Mouse (Mus musculus): ENCODE measurements around the gene Eml2. TPM values are rescaled to one million over a fixed set of nuclear protein-coding genes. Genes with fewer than 3 reads are reported as not detected.
A peak's percentile ranks its signal among the peaks of the same experiment; 100 is the strongest.

Eml2 gene
- polyA plus RNA-seq, 1 experiment from 2014 or later, result 18.9 TPM

- Histone ChIP-seq H3K4me1 (replicated peaks) (no peaks in the 10 kb centered on the region; the same call in 1 of the 2 replicates), H3K9ac (no peak overlapping the region), H3K27ac (no peak overlapping the region), H3K27me3 (no peaks in the 10 kb centered on the region; the same call in 1 of the 2 replicates), H3K9me3 (replicated peaks) (no peaks in the 10 kb centered on the region), H3K4me2 (no peak overlapping the region), H3K4me3 (no peak overlapping the region), H3K36me3 (no peaks in the 10 kb centered on the region)
- 62% methylated on average over 3 of the region's 3 CpGs for WGBS
- no peak for ATAC-seq (replicated peaks; ENCODE audit: insufficient number of reproducible peaks, insufficient read depth, low FRiP score, low read depth)
Measured at GRCm38 (mm10) chr7:19220061-19220460, 43.8 kb downstream of the Eml2 start.

DNA sequence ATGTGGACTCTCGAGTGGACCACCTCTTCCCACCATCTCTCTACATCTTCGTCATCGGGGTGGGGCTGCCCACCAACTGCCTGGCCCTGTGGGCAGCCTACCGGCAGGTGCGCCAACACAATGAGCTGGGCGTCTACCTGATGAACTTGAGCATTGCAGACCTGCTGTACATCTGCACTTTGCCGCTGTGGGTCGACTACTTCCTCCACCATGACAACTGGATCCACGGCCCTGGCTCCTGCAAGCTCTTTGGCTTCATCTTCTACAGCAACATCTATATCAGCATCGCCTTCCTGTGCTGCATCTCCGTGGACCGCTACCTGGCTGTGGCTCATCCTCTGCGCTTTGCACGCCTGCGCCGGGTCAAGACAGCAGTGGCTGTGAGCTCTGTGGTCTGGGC, 46.0 kb downstream of the Eml2 start:
- H3K4me1 ChIP-seq (replicated peaks), result peaks cover 7% of the 10 kb centered on the region
- 88% methylated on average over 16 of the region's 16 CpGs for WGBS
- H3K36me3 ChIP-seq, result 0 out of 2 replicates have a peak, but pooled peaks cover 5% of the 10 kb centered on the region
- H3K27ac ChIP-seq, result no peak overlapping the region
- no peak overlapping the region for H3K4me3 ChIP-seq
- no peak for ATAC-seq (replicated peaks; ENCODE audit: insufficient number of reproducible peaks, insufficient read depth, low FRiP score, low read depth)
- H3K4me2 ChIP-seq, result no peak overlapping the region
- no peaks in the 10 kb centered on the region for H3K9me3 ChIP-seq (replicated peaks)
- no peak overlapping the region for H3K9ac ChIP-seq
- no peaks in the 10 kb centered on the region for H3K27me3 ChIP-seq

- H3K4me3 ChIP-seq, result no peak overlapping the region
- H3K27me3 ChIP-seq, result no peaks in the 10 kb centered on the region
- no peaks in the 10 kb centered on the region for H3K9me3 ChIP-seq (replicated peaks)
- no peak overlapping the region for H3K27ac ChIP-seq
- no peak overlapping the region for H3K4me2 ChIP-seq
- H3K36me3 ChIP-seq, result 0 out of 2 replicates have a peak, but pooled peaks cover 5% of the 10 kb centered on the region
- WGBS, result 80% methylated on average over 14 of the region's 14 CpGs
- H3K4me1 ChIP-seq (replicated peaks), result peaks cover 9% of the 10 kb centered on the region
- no peak overlapping the region for H3K9ac ChIP-seq
- ATAC-seq (replicated peaks; ENCODE audit: insufficient number of reproducible peaks, insufficient read depth, low FRiP score, low read depth), result no peak
Measured at GRCm38 (mm10) chr7:19222875-19223274, 46.7 kb downstream of the Eml2 start.

- H3K27me3 ChIP-seq, result no peaks in the 10 kb centered on the region
- 0 out of 2 replicates have a peak, but pooled peaks cover 5% of the 10 kb centered on the region for H3K36me3 ChIP-seq
- no peak overlapping the region for H3K4me3 ChIP-seq
- no peak for ATAC-seq (replicated peaks; ENCODE audit: insufficient number of reproducible peaks, insufficient read depth, low FRiP score, low read depth)
- peaks cover 17% of the 10 kb centered on the region for H3K4me1 ChIP-seq (replicated peaks)
- no peak overlapping the region for H3K9ac ChIP-seq
- H3K27ac ChIP-seq, result no peak overlapping the region
- WGBS, result 66% methylated on average over 4 of the region's 4 CpGs
- H3K9me3 ChIP-seq (replicated peaks), result no peaks in the 10 kb centered on the region
- no peak overlapping the region for H3K4me2 ChIP-seq
Measured at GRCm38 (mm10) chr7:19224933-19225332, 48.7 kb downstream of the Eml2 start.

DNA sequence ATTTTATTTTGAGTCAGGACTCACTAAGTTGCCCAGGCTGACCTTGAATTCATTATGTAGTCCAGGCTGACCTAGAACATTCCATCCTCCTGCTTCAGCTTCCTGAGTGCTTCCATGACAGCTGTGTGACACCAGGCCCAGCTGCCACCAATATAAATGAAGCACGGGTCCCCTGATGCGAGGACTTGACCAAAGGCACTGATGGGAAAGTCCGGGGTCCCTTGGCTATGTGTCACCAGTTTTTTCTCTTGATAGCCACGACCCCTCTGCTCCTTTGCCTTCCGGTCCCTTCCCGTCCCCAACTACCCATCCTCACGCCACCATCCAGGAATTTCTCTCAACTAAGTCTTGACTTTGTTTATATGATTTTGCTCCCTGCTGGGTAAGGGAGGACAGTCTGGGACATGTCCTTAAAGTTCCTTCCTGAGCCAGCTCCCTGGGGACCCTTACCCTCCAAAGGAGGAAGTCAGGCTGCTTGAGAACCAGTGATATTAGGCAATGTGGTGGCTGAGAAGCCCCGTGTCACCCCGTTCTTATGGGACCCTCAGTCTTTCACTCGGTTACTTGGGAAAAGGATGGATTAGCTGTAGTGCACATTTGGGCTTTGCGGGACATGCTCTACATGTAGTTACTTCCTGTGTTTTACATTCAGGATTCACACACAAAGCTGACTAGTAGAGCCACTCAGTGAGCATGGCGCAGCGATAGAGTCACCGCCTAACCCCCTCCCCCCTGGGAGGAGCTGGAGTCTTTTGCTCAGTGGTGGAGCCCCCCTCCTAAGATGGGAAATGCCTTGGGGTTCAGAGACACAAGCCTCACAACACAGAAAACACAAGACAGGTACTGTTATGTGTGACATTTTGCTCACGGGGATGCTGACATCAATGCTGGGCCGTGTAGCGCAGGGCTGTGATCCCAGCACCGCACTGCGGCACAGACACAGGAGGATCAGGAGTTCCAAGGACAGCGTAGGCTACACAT, 50.9 kb downstream of the Eml2 start:
- ATAC-seq (replicated peaks; ENCODE audit: insufficient number of reproducible peaks, insufficient read depth, low FRiP score, low read depth), result peak; percentile 1; the same call in 1 of the 2 replicates
- H3K4me3 ChIP-seq, result peak overlapping the region; percentile 64
- peaks cover 10% of the 10 kb centered on the region; the same call in 1 of the 2 replicates for H3K36me3 ChIP-seq
- H3K9me3 ChIP-seq (replicated peaks), result no peaks in the 10 kb centered on the region
- 13% methylated on average over 20 of the region's 20 CpGs for WGBS
- H3K4me2 ChIP-seq, result peak overlapping the region; percentile 78
- H3K4me1 ChIP-seq (replicated peaks), result peaks cover 22% of the 10 kb centered on the region
- no peaks in the 10 kb centered on the region for H3K27me3 ChIP-seq
- H3K9ac ChIP-seq, result peak overlapping the region; percentile 70
- peak overlapping the region; percentile 94 for H3K27ac ChIP-seq

DNA sequence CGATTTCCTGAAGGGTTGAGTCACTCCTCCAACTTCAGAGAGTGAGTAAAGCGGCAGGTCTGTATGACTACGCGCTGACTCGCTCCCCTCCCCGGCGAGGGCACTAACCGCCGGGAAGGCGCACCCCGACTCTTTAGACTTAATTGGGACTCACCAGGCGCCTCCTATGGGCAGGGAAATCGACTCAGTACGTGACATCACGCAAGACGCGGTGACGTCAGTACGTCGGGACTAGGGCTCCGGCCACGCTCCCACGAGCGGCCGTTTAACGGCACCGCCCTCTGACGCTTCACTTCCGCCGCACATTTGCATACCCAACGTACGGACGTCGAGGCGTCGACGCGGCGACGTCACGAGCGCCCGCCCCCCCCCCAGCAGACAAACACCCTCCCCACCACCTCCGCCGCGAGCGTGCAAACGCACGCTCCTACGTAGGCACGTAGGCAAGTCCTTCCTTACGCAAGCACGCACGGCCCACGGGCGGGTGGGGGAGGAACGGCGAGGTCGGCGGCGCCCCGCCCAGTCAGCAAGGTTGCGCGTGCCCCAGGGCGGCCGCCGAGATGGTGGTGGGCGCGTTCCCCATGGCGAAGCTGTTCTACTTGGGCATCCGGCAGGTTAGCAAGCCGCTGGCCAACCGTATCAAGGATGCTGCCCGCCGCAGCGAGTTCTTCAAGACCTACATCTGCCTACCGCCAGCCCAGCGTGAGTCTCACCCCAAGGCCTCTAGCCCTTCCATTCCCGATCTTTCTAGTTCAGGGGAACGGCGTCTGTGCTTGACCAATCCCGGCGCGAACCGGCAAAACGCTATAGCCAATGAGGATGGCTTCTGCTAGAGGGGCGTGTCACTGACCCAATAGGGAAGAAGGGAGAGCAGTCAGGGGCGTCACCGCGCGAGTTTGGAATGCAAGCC, 51.9 kb downstream of the Eml2 start, which contains the start of gene Opa3:
Gene Opa3 (plus strand): TSS at position 452 of the 910 bp plus-strand sequence.
- Histone ChIP-seq H3K4me3 (peak within 1 kb of the TSS; percentile 64), H3K9me3 (replicated peaks) (no peaks in the 10 kb centered on the region), H3K4me2 (peak within 1 kb of the TSS; percentile 78), H3K27me3 (no peaks in the 10 kb centered on the region), H3K4me1 (replicated peaks) (peaks cover 27% of the 10 kb centered on the region), H3K27ac (peak within 1 kb of the TSS; percentile 99), H3K9ac (peak within 1 kb of the TSS; percentile 74), H3K36me3 (peaks cover 10% of the 10 kb centered on the region; the same call in 1 of the 2 replicates)
- WGBS, result under 1% methylated on average over 89 of the region's 91 CpGs
- peak; percentile 93 for ATAC-seq (replicated peaks; ENCODE audit: insufficient number of reproducible peaks, insufficient read depth, low FRiP score, low read depth)

DNA sequence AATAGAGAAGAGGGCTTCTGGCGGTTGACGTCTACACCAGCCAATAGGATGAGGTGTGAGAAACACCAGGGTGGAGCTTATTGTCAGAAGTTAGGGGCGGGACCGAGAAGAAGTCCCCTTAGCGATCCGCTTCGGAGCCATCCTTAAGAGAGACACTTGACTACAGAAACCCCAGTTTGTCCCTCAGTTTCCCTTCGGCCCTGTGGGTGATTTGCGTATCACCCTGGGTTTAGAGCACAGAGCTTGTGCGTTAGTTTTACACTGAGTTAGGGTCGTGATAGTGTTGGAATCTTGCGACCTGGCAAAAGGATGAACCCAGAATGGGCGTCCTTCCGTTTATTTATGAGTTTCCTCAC, 52.5 kb downstream of the Eml2 start:
- peak overlapping the region; percentile 64 for H3K4me3 ChIP-seq
- peaks cover 15% of the 10 kb centered on the region; the same call in 1 of the 2 replicates for H3K36me3 ChIP-seq
- ATAC-seq (replicated peaks; ENCODE audit: insufficient number of reproducible peaks, insufficient read depth, low FRiP score, low read depth), result no peak
- 0% methylated on average over 14 of the region's 14 CpGs for WGBS
- H3K27ac ChIP-seq, result peak overlapping the region; percentile 99
- peak overlapping the region; percentile 69 for H3K4me2 ChIP-seq
- H3K9ac ChIP-seq, result peak overlapping the region; percentile 73
- H3K9me3 ChIP-seq (replicated peaks), result no peaks in the 10 kb centered on the region
- no peaks in the 10 kb centered on the region for H3K27me3 ChIP-seq
- peaks cover 27% of the 10 kb centered on the region for H3K4me1 ChIP-seq (replicated peaks)

GRCm38 (mm10) chr7:19229404-19229803, 53.2 kb downstream of the Eml2 start:
- Histone ChIP-seq H3K27ac (peak overlapping the region; percentile 99), H3K36me3 (peaks cover 15% of the 10 kb centered on the region; the same call in 1 of the 2 replicates), H3K4me2 (peak overlapping the region; percentile 69), H3K4me1 (replicated peaks) (peaks cover 27% of the 10 kb centered on the region), H3K9ac (peak overlapping the region; percentile 73), H3K4me3 (peak overlapping the region; percentile 64), H3K27me3 (no peaks in the 10 kb centered on the region), H3K9me3 (replicated peaks) (no peaks in the 10 kb centered on the region)
- 31% methylated on average over 5 of the region's 5 CpGs for WGBS
- no peak for ATAC-seq (replicated peaks; ENCODE audit: insufficient number of reproducible peaks, insufficient read depth, low FRiP score, low read depth)

DNA sequence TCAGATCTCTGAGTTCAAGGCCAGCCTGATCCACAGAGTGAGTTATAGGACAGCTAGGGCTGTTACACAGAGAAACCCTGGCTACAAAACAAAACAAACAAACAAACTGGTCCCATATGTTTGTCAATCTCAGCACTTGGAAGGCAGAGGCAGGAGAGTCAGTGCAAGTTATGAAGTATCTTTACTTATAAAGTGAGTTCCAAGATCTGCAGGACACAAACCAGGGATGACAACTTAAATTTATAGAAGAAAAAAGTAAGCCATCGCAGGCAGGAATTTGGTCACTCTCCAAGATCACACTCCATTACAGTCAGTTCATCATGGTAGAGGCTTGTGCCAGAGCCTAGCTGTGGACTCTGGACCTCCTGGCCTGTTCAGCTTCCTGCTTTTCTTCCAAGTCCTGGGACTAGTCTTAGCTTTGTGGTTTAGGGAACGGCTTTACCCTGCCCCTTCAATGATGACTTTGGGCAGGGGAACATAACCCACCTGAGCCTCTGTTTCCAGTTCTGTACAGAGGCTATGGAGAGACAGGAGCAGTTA, 53.9 kb downstream of the Eml2 start:
- Histone ChIP-seq H3K27ac (no peak overlapping the region), H3K27me3 (no peaks in the 10 kb centered on the region), H3K9me3 (replicated peaks) (no peaks in the 10 kb centered on the region), H3K4me3 (no peak overlapping the region), H3K4me2 (peak overlapping the region; percentile 69), H3K36me3 (peaks cover 15% of the 10 kb centered on the region; the same call in 1 of the 2 replicates), H3K9ac (0 out of 2 replicates have a peak overlapping the region, but pooled peaks have one; percentile 2), H3K4me1 (replicated peaks) (peaks cover 33% of the 10 kb centered on the region)
- ATAC-seq (replicated peaks; ENCODE audit: insufficient number of reproducible peaks, insufficient read depth, low FRiP score, low read depth), result no peak
- 91% methylated on average over 2 of the region's 2 CpGs for WGBS

DNA sequence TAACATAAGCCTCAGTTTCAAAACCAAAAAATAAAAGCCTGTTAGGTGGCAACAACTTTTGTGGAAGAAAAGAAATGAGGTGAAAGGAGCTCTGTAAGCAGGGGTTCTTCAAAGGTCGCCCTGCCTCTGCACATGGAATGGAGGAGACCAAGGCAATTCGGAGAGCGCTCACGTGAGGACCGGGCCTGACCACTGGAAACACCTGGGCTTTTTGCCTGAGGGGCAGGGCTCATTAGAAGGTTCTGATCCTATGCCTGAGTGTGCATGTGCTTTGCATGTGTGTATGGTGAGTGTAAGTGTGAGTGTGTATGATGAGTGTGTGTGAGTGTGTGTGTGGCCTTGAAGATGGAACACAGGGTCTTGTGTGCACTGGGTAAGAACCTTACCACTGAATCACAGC, 54.7 kb downstream of the Eml2 start:
- no peak for ATAC-seq (replicated peaks; ENCODE audit: insufficient number of reproducible peaks, insufficient read depth, low FRiP score, low read depth)
- 92% methylated on average over 5 of the region's 5 CpGs for WGBS
- Histone ChIP-seq H3K36me3 (peaks cover 10% of the 10 kb centered on the region; the same call in 1 of the 2 replicates), H3K9me3 (replicated peaks) (no peaks in the 10 kb centered on the region), H3K27ac (no peak overlapping the region), H3K27me3 (no peaks in the 10 kb centered on the region), H3K4me3 (no peak overlapping the region), H3K4me1 (replicated peaks) (peaks cover 40% of the 10 kb centered on the region), H3K4me2 (no peak overlapping the region), H3K9ac (no peak overlapping the region)

Data from heart, embryonic 15.5 days (tissue).